Mouse (Mus musculus) cerebellum, adult 9-10 months (tissue): ENCODE data around the gene Srp68.
A peak's percentile ranks its signal among the peaks of the same experiment; 100 is the strongest.

Experiments used
- DNase-seq: peaks from one replicate; pipeline ENCODE4 v3.0.0; 2022

The Srp68 gene

GRCm38 (mm10) chr11:116245616-116246015, 28.4 kb downstream of the Srp68 start:
- DNase-seq: no peak

GRCm38 (mm10) chr11:116244580-116244979, 29.4 kb downstream of the Srp68 start:
- DNase-seq: no peak

GRCm38 (mm10) chr11:116241744-116242235, 32.2 kb downstream of the Srp68 start:
- no peak for DNase-seq

GRCm38 (mm10) chr11:116239797-116240196, 34.2 kb downstream of the Srp68 start:
- DNase-seq: no peak

GRCm38 (mm10) chr11:116237742-116238395, 36.1 kb downstream of the Srp68 start, which contains the start of gene Evpl:
Gene Evpl, minus strand, starts transcription at chr11:116238077.
- DNase-seq: no peak

GRCm38 (mm10) chr11:116234901-116235300, 39.1 kb downstream of the Srp68 start:
- no peak for DNase-seq

GRCm38 (mm10) chr11:116232427-116232826, 41.6 kb downstream of the Srp68 start:
- DNase-seq: no peak

- no peak for DNase-seq
These were observed 45.3 kb downstream of the Srp68 start for GRCm38 (mm10) chr11:116228699-116229098.

GRCm38 (mm10) chr11:116226414-116226813, 47.6 kb downstream of the Srp68 start:
- DNase-seq: peak; percentile 79

- no peak for DNase-seq
These were observed 51.3 kb downstream of the Srp68 start for GRCm38 (mm10) chr11:116222740-116223059.

- no peak for DNase-seq
These were observed 51.9 kb downstream of the Srp68 start for GRCm38 (mm10) chr11:116221931-116222739.

- peak; percentile 39 for DNase-seq
These were observed 54.1 kb downstream of the Srp68 start for GRCm38 (mm10) chr11:116219885-116220284.

- peak; percentile 51 for DNase-seq
These were observed 55.1 kb downstream of the Srp68 start for GRCm38 (mm10) chr11:116218737-116219400.

- no peak for DNase-seq
These were observed 55.8 kb downstream of the Srp68 start for GRCm38 (mm10) chr11:116218263-116218662.

- DNase-seq: no peak
These were observed 57.5 kb downstream of the Srp68 start for GRCm38 (mm10) chr11:116216549-116216948.

GRCm38 (mm10) chr11:116215991-116216390, 58.0 kb downstream of the Srp68 start:
- DNase-seq: no peak

GRCm38 (mm10) chr11:116215181-116215580, 58.8 kb downstream of the Srp68 start:
- no peak for DNase-seq

- DNase-seq: no peak
These were observed 60.0 kb downstream of the Srp68 start for GRCm38 (mm10) chr11:116213877-116214510.

GRCm38 (mm10) chr11:116212847-116213246, 61.2 kb downstream of the Srp68 start:
- no peak for DNase-seq

GRCm38 (mm10) chr11:116210696-116211095, 63.3 kb downstream of the Srp68 start:
- no peak for DNase-seq

- DNase-seq: no peak
These were observed 64.8 kb downstream of the Srp68 start for GRCm38 (mm10) chr11:116209257-116209656.

GRCm38 (mm10) chr11:116208660-116209059, 65.4 kb downstream of the Srp68 start:
- no peak for DNase-seq

GRCm38 (mm10) chr11:116206678-116207077, 67.3 kb downstream of the Srp68 start:
- DNase-seq: no peak
